Mouse (Mus musculus): ENCODE measurements around the gene Rreb1.

- TF ChIP-seq CTCF (IDR thresholded peaks at IDR 0.05; ENCODE audit: control insufficient read depth, insufficient read depth, insufficient replicate concordance, low read depth, low read length): no peak
- no peak for TF ChIP-seq POLR2A (IDR thresholded peaks at IDR 0.05; ENCODE audit: control insufficient read depth, low read depth, low read length)
These were observed 79.9 kb downstream of the Rreb1 start for GRCm38 (mm10) chr13:37858066-37858501.
